Mouse (Mus musculus): ENCODE results near the gene Fam104a. TPM values are rescaled to one million over a fixed set of nuclear protein-coding genes. Genes with fewer than 3 reads are reported as not detected.

Gene Fam104a
- polyA plus RNA-seq, 1 experiment, result 40.1 TPM

DNA sequence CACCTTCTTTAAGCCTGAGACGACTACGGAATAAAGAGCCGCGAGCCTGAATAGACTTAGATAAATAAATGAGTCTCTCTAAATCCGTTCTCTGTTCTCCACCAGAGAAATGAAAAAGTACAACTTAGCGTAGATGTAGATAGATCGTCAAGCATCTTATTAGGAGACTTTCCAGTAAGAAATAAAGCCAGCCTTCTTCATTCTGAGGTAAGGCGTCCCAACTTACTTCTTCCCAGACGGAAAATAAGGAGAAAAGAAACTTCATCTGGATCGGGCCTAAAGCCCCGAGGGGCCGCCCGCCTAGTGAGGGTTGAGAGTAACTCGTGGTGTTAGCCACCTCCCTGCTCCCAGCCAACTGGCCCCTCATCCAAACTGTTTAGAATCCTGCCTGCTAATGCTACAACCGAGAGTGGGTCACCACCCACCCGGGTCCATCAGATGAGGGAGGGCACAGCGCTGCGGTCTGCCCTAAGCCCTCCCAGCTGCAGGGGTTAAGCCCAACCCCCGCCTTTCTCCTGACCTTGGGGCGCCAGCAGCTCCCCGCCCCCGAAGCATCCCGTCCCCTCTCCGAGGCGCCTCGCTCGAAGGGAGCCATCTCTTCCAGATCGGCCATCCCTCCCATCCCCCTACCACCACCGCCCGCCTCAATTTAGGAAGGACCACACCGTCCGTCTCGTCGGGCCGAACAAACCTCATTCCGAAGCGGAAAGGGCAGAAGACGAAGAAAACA is 893 bp downstream of the Fam104a start:
- H3ac ChIP-seq (ENCODE audit: control insufficient read depth, insufficient read length, low read depth), result peak overlapping the region; percentile 97
- TF ChIP-seq CTCF (IDR thresholded peaks at IDR 0.05; ENCODE audit: control insufficient read depth, insufficient read depth, insufficient read length) (no peak), MYOD1 (IDR thresholded peaks at IDR 0.05; ENCODE audit: control insufficient read depth, insufficient read length, low read depth) (no peak), CEBPB (IDR thresholded peaks at IDR 0.05; ENCODE audit: low read depth) (no peak), MAX (IDR thresholded peaks at IDR 0.05) (no peak), MYOG (IDR thresholded peaks at IDR 0.05; ENCODE audit: control insufficient read depth, extremely low read depth, insufficient read length) (no peak), USF1 (IDR thresholded peaks at IDR 0.05; ENCODE audit: low read depth) (no peak), FOSL1 (IDR thresholded peaks at IDR 0.05; ENCODE audit: insufficient read depth, low read length, poor library complexity, severe bottlenecking) (no peak)
- peaks cover 88% of the 10 kb centered on the region for H3K79me2 ChIP-seq (ENCODE audit: control insufficient read depth, insufficient read depth)
- H3K36me3 ChIP-seq (ENCODE audit: control insufficient read depth, insufficient read depth), result peaks cover 23% of the 10 kb centered on the region
- peak overlapping the region; percentile 98 for H3K4me3 ChIP-seq (ENCODE audit: insufficient read depth, poor library complexity, severe bottlenecking)
- H3K79me3 ChIP-seq (ENCODE audit: low read depth), result peaks cover 76% of the 10 kb centered on the region
- H3K27me3 ChIP-seq (ENCODE audit: control insufficient read depth, insufficient read depth, insufficient read length), result no peaks in the 10 kb centered on the region

DNA sequence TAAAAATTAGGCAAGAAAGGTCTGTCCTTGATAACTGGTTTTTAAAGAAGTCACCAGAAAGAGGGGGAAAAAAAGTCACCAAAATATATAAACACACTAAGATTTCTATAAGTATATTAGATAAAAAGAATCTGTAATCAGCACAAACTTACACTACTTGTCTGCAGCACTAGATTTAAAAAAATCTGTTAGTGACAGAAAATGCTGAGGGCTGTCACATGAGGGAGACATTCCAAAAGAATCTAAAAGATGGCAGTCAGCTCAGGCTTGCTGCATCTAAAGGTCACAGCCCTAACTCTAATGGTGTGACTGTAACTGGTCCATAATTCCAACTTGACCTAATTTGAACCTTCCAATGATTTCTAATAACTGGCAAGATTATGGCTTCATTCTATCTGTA is 2.0 kb downstream of the Fam104a start:
- Histone ChIP-seq H3ac (ENCODE audit: control insufficient read depth, insufficient read length, low read depth) (no peak overlapping the region), H3K79me3 (ENCODE audit: low read depth) (peaks cover 82% of the 10 kb centered on the region), H3K79me2 (ENCODE audit: control insufficient read depth, insufficient read depth) (peaks cover 95% of the 10 kb centered on the region), H3K27me3 (ENCODE audit: control insufficient read depth, insufficient read depth, insufficient read length) (no peaks in the 10 kb centered on the region), H3K4me3 (ENCODE audit: insufficient read depth, poor library complexity, severe bottlenecking) (no peak overlapping the region), H3K36me3 (ENCODE audit: control insufficient read depth, insufficient read depth) (peaks cover 13% of the 10 kb centered on the region)
- TF ChIP-seq CEBPB (IDR thresholded peaks at IDR 0.05; ENCODE audit: low read depth) (no peak), MAX (IDR thresholded peaks at IDR 0.05) (no peak), USF1 (IDR thresholded peaks at IDR 0.05; ENCODE audit: low read depth) (no peak), FOSL1 (IDR thresholded peaks at IDR 0.05; ENCODE audit: insufficient read depth, low read length, poor library complexity, severe bottlenecking) (no peak), CTCF (IDR thresholded peaks at IDR 0.05; ENCODE audit: control insufficient read depth, insufficient read depth, insufficient read length) (no peak), MYOD1 (IDR thresholded peaks at IDR 0.05; ENCODE audit: control insufficient read depth, insufficient read length, low read depth) (no peak), MYOG (IDR thresholded peaks at IDR 0.05; ENCODE audit: control insufficient read depth, extremely low read depth, insufficient read length) (no peak)

DNA sequence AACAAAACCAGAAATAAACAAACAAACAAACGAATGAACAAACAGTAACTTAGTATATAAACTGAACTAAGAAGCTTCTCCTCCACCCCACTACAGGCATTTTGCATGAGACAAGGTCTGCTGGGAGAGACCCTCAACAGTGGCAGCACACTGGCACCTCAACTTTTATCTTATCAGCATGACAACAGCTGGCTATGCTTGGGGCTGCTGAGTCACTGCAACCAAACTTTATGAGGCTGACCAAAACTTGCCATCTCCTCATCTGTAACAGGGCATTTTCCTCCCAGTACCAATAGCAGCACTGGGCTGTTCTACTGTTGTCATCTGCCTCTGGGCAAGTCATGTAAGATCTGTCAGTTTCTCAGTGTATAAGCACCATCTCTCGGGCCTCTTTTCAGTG is 3.0 kb downstream of the Fam104a start:
- H3K79me3 ChIP-seq (ENCODE audit: low read depth), result peaks cover 87% of the 10 kb centered on the region
- no peaks in the 10 kb centered on the region for H3K27me3 ChIP-seq (ENCODE audit: control insufficient read depth, insufficient read depth, insufficient read length)
- TF ChIP-seq MAX (IDR thresholded peaks at IDR 0.05), result no peak
- TF ChIP-seq MYOD1 (IDR thresholded peaks at IDR 0.05; ENCODE audit: control insufficient read depth, insufficient read length, low read depth), result peak; percentile 87

DNA sequence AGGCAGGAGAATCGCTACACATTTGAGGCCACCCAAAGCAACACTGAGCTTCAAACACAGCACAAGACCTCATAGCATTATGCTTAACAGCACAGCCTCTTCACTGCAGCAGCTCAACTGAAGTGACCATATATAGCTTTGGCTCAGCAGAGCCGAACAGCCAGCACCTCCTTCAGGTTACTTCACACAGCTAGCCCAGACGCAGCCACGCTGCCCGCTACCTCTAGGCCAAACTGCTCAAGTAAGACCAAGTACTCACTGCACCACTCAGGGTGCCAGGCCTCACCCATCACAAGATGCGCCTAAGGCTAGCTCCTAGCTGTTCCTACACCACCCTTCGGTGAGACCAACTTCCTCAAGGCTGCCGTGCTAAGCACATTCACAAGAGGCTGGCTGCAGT is 5.6 kb downstream of the Fam104a start:
- Histone ChIP-seq H3K79me3 (ENCODE audit: low read depth) (peaks cover 94% of the 10 kb centered on the region), H3K4me3 (ENCODE audit: insufficient read depth, poor library complexity, severe bottlenecking) (no peak overlapping the region), H3K27me3 (ENCODE audit: control insufficient read depth, insufficient read depth, insufficient read length) (no peaks in the 10 kb centered on the region), H3K36me3 (ENCODE audit: control insufficient read depth, insufficient read depth) (peaks cover 41% of the 10 kb centered on the region), H3ac (ENCODE audit: control insufficient read depth, insufficient read length, low read depth) (no peak overlapping the region), H3K79me2 (ENCODE audit: control insufficient read depth, insufficient read depth) (peaks cover 100% of the 10 kb centered on the region)
- TF ChIP-seq MAX (IDR thresholded peaks at IDR 0.05), result no peak
- TF ChIP-seq MYOD1 (IDR thresholded peaks at IDR 0.05; ENCODE audit: control insufficient read depth, insufficient read length, low read depth), result no peak
- TF ChIP-seq USF1 (IDR thresholded peaks at IDR 0.05; ENCODE audit: low read depth), result no peak
- no peak for TF ChIP-seq CEBPB (IDR thresholded peaks at IDR 0.05; ENCODE audit: low read depth)
- no peak for TF ChIP-seq FOSL1 (IDR thresholded peaks at IDR 0.05; ENCODE audit: insufficient read depth, low read length, poor library complexity, severe bottlenecking)
- no peak for TF ChIP-seq MYOG (IDR thresholded peaks at IDR 0.05; ENCODE audit: control insufficient read depth, extremely low read depth, insufficient read length)
- no peak for TF ChIP-seq CTCF (IDR thresholded peaks at IDR 0.05; ENCODE audit: control insufficient read depth, insufficient read depth, insufficient read length)

More for the DNA sequence above, 3.0 kb downstream of the Fam104a start:
- Histone ChIP-seq H3K79me2 (ENCODE audit: control insufficient read depth, insufficient read depth) (peaks cover 95% of the 10 kb centered on the region), H3K36me3 (ENCODE audit: control insufficient read depth, insufficient read depth) (peaks cover 21% of the 10 kb centered on the region), H3K4me3 (ENCODE audit: insufficient read depth, poor library complexity, severe bottlenecking) (no peak overlapping the region), H3ac (ENCODE audit: control insufficient read depth, insufficient read length, low read depth) (no peak overlapping the region)

DNA sequence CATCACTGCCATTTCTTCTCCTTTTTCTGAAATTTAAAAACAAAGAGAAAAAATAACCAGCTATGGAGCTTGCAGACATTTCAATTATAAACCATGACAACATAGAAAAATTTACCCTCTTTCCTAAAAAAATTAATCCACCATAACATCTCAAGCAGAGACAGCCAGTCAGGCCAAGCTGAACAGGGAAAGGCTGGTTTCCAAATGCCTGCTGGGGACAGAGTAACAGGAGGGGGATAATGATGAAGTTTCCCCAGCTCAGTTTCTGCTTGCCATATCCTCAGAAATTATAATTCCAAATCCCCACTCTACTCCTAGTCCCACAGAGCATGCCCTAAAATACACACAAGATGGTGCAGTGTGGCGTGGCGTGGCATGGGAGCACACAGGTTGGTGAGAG is 6.6 kb downstream of the Fam104a start:
- peaks cover 49% of the 10 kb centered on the region for H3K36me3 ChIP-seq (ENCODE audit: control insufficient read depth, insufficient read depth)

More for the DNA sequence above, 6.6 kb downstream of the Fam104a start:
- Histone ChIP-seq H3K27me3 (ENCODE audit: control insufficient read depth, insufficient read depth, insufficient read length) (no peaks in the 10 kb centered on the region), H3K79me3 (ENCODE audit: low read depth) (peaks cover 89% of the 10 kb centered on the region), H3K4me3 (ENCODE audit: insufficient read depth, poor library complexity, severe bottlenecking) (no peak overlapping the region), H3ac (ENCODE audit: control insufficient read depth, insufficient read length, low read depth) (no peak overlapping the region), H3K79me2 (ENCODE audit: control insufficient read depth, insufficient read depth) (peaks cover 100% of the 10 kb centered on the region)
- TF ChIP-seq MYOG (IDR thresholded peaks at IDR 0.05; ENCODE audit: control insufficient read depth, extremely low read depth, insufficient read length) (no peak), USF1 (IDR thresholded peaks at IDR 0.05; ENCODE audit: low read depth) (no peak), MAX (IDR thresholded peaks at IDR 0.05) (no peak), FOSL1 (IDR thresholded peaks at IDR 0.05; ENCODE audit: insufficient read depth, low read length, poor library complexity, severe bottlenecking) (no peak), MYOD1 (IDR thresholded peaks at IDR 0.05; ENCODE audit: control insufficient read depth, insufficient read length, low read depth) (no peak), CTCF (IDR thresholded peaks at IDR 0.05; ENCODE audit: control insufficient read depth, insufficient read depth, insufficient read length) (no peak), CEBPB (IDR thresholded peaks at IDR 0.05; ENCODE audit: low read depth) (no peak)
